Mouse (Mus musculus) kidney, embryonic 16.5 days (tissue): ENCODE measurements around the gene Cdk5rap3. TPM values are rescaled to one million over a fixed set of nuclear protein-coding genes. Genes with fewer than 3 reads are reported as not detected.

Experiments
- ATAC-seq: fragments of 200-750 bp; cut with Nextera tagmentation; 2 replicates; pipeline ENCODE4 v1.8.0; 2017; ENCODE audit warnings: moderate TSS enrichment; ENCODE audit not compliant: low FRiP score, low TSS enrichment
- H3K27ac ChIP-seq: fragments of 300-500 bp; sonication (generic); 2 replicates; pipeline ENCODE4 v1.5.1; 2014; ENCODE audit warnings: low read length
- H3K27me3 ChIP-seq: fragments of 300-500 bp; sonication (generic); 2 replicates; pipeline ENCODE4 v1.6.1; 2014; ENCODE audit warnings: low read length, control low read depth, mixed read lengths; ENCODE audit not compliant: insufficient read depth
- H3K36me3 ChIP-seq: fragments of 300-500 bp; sonication (generic); 2 replicates; pipeline ENCODE4 v1.6.1; 2014; ENCODE audit warnings: low read length, control low read depth, mixed read lengths; ENCODE audit not compliant: insufficient read depth
- H3K4me1 ChIP-seq: fragments of 300-500 bp; sonication (generic); 2 replicates; pipeline ENCODE4 v1.6.1; 2014; ENCODE audit warnings: low read length, control low read depth, mixed read lengths; ENCODE audit not compliant: insufficient read depth
- H3K4me2 ChIP-seq: fragments of 300-500 bp; sonication (generic); replicated peaks from 2 replicates; pipeline ENCODE4 v1.6.1; 2014; ENCODE audit warnings: low read depth, low read length
- H3K4me3 ChIP-seq: fragments of 300-500 bp; sonication (generic); 2 replicates; pipeline ENCODE4 v1.5.1; 2014; ENCODE audit warnings: mild to moderate bottlenecking, low read length
- H3K9ac ChIP-seq: fragments of 300-500 bp; sonication (generic); replicated peaks from 2 replicates; pipeline ENCODE4 v1.6.1; 2014; ENCODE audit warnings: low read length
- H3K9me3 ChIP-seq: fragments of 300-500 bp; sonication (generic); 2 replicates; pipeline ENCODE4 v1.6.1; 2016; ENCODE audit warnings: low read length, control low read depth
- WGBS: fragments of 180-500 bp; shearing (Covaris S2); extraction: QIAGEN DNeasy Blood & Tissue Kit; methylation state at CpG from one replicate; pipeline ENCODE4 v1.1.7; 2014; 5-methylcytosine and 5-hydroxymethylcytosine counted together
- polyA plus RNA-seq: library from polyadenylated mRNA; unstranded; fragments of >200 nt; fragmentation: Nextera tagmentation; extraction: Ambion mirVana; gene quantifications from 2 replicates; pipeline ENCODE4 v1.2.1, GENCODE M21; 2015

Cdk5rap3 gene
- 83.7 and 88.3 TPM in 2 replicates for polyA plus RNA-seq

DNA sequence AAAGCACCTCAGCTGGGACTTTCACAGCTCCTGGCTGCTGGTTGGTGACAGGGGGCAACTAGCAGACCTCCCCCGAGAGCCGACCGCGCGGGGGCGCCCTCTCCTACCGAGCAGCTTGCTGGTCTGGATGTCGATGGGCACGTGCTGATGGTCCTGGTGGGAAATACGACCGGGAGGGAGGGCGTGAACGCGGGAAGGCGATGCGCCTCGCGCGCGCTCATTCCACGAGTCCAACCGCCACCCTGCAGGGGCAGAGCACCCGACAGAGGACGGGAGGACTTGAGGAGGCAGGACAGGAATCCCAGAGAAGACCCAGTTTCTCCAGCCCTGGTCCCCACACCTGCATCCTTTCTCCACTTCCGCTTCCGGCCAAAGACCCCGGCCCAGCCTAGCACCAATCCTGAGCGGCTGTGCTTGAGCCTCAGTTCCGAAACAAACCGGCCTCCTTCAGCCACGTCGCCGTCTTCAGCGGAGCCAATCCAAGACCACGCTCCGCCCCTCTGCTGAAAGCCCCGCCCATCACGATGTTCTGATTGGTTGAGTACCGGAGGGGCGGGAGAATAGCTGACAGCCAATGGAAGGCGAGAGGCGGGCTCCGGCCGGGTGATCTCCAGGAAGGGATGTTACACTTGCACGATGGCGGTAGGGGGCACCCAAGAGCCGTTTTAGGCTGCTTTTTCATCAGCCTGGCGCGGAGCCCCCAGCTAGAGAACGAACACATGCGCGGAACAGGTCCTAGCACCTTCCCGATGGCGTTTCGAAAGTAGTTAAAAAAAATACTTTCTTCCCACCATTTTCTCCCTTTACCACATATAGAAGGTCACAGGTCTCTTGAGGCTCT lies at the start of gene Cdk5rap3:
Gene Cdk5rap3, minus strand, starts transcription at position 453 of the 841 bp plus-strand sequence.
- no peaks in the 10 kb centered on the region for H3K9me3 ChIP-seq
- 0 out of 2 replicates have a peak, but pooled peaks cover 6% of the 10 kb centered on the region for H3K36me3 ChIP-seq
- peak; percentile 97 for ATAC-seq
- H3K4me3 ChIP-seq: peak within 1 kb of the TSS; percentile 86
- H3K9ac ChIP-seq: peak within 1 kb of the TSS; percentile 87
- no peaks in the 10 kb centered on the region for H3K27me3 ChIP-seq
- H3K4me1 ChIP-seq: peaks cover 8% of the 10 kb centered on the region
- peak within 1 kb of the TSS; percentile 84 for H3K27ac ChIP-seq
- WGBS: under 1% methylated on average over 54 of the region's 55 CpGs
- H3K4me2 ChIP-seq: peak within 1 kb of the TSS; percentile 91

DNA sequence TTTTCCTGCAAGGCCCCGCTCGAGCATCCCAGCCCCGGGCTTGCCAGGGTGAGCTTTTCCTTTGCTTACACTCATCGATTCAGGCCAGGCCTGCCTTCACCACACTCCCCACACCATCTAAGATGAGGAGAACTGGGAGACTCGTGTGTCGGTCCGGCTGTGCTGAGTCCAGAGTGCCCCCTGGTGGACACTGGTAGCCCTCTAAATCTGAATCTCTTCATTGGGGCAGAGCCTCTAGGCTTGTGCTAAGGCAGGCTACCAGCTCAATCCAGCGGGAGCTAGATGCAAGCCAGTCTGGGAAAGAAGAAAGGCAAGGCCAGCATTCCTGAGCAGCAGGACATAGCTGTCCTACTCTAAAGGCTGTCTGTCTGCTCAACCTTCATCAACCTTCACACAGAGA lies 47.3 kb upstream of the Cdk5rap3 start:
- H3K27me3 ChIP-seq: no peaks in the 10 kb centered on the region
- peaks cover 17% of the 10 kb centered on the region for H3K4me1 ChIP-seq
- peaks cover 31% of the 10 kb centered on the region for H3K36me3 ChIP-seq
- no peak overlapping the region for H3K27ac ChIP-seq
- H3K4me3 ChIP-seq: no peak overlapping the region
- ATAC-seq: peak; percentile 85
- WGBS: 15% methylated on average over 8 of the region's 8 CpGs
- H3K9ac ChIP-seq: no peak overlapping the region
- H3K4me2 ChIP-seq: no peak overlapping the region
- H3K9me3 ChIP-seq: no peaks in the 10 kb centered on the region

DNA sequence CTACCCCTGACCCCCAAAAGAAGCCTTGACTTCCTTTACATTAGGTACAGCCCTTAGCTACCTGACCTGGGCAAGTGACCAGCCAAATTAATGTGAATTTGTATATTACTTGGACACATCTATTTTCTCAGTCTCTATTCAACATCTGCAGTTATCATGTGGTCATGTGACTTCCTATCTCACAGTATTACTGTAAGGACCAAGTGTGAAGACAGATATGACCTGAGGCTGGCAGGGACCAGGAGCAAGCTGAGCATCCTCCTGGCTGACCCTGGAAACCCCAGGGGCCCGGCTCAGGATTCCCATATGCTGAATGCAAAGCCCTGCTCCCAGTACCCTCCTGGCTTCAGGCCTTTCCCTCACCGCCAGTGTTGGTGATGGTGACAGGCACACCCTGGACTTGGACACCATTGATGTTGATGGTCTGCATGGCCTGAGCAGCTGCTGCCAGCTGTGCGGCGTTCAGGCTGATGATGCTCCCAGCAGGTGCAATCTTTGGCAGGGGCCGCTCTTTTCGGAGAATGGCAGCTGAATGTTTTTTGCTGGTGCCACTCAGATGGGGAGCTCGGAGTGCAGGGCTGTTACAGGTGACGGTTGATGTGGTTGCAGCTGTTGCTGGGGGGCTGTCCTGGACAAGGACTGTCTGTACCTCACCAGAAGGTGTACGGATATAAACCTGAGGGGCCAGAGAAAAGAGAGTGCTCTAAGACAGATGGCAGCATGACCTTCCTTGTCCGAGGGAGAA lies 40.9 kb upstream of the Cdk5rap3 start:
- no peak for ATAC-seq

DNA sequence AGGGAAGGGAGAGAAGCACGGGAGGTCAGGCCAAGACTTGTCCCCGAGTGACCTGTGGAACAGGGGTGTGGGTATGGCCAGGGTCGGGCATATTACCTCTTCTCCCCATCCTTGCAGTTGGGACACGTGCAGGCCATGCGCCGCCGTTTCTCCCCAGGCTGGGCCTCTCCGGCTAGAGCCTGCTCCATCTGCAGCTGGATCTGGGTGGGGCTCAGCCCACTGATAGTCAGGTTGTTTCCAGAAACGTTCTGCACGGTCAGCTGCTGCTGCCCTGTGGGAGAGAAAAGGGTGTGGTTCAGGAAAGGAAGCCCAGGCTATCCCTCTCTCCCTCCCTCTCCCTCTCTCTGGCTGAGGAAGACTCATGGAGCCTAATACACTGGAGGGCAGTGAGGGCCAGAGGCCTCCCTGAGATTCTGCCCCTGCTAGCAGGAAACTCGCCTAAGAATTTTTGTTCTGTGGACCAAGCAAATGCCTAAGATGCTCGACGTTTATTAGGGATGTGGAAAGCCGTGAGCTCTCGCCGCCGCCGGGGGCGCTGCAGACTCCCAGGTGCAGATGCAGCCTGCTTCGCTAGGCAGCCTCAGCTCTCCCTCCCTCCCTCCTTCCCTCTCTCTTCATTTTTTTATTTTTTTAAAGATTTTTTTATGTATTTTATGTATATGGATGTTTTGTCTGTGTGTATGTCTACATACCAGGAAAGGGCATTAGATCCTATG lies 39.9 kb upstream of the Cdk5rap3 start:
- ATAC-seq: 0 out of 2 replicates have a peak, but pooled peaks have one; percentile 33
- H3K4me1 ChIP-seq: no peaks in the 10 kb centered on the region
- no peak overlapping the region for H3K4me3 ChIP-seq
- no peaks in the 10 kb centered on the region for H3K27me3 ChIP-seq
- no peak overlapping the region for H3K4me2 ChIP-seq
- WGBS: 62% methylated on average over 20 of the region's 20 CpGs
- H3K27ac ChIP-seq: no peak overlapping the region
- H3K36me3 ChIP-seq: peaks cover 71% of the 10 kb centered on the region
- no peak overlapping the region for H3K9ac ChIP-seq
- no peaks in the 10 kb centered on the region for H3K9me3 ChIP-seq

More for the DNA sequence above, 40.9 kb upstream of the Cdk5rap3 start:
- H3K4me2 ChIP-seq: no peak overlapping the region
- no peak overlapping the region for H3K9ac ChIP-seq
- H3K4me1 ChIP-seq: no peaks in the 10 kb centered on the region
- no peaks in the 10 kb centered on the region for H3K27me3 ChIP-seq
- no peaks in the 10 kb centered on the region for H3K9me3 ChIP-seq
- 93% methylated on average over 10 of the region's 10 CpGs for WGBS
- H3K4me3 ChIP-seq: no peak overlapping the region
- H3K36me3 ChIP-seq: peaks cover 69% of the 10 kb centered on the region
- no peak overlapping the region for H3K27ac ChIP-seq

DNA sequence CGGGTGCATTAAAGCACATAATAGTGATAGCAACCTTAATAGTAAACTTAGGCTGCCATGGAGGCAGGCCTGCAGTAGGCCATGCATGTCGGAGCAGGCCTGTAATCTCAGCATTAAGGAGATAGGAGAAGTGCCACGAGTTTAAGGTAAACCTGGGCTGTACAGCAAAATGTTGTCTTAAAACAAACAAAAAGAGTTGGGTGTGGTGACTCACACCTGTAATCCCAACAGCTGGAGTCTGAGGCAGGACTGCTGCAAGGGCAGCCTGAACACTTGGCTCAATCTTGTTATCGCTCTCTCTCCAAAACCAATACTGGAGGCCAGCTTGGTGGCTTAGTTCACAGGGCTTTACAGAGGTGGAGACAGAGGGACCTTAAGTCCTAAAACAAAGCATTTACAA lies 38.8 kb upstream of the Cdk5rap3 start:
- H3K36me3 ChIP-seq: peaks cover 70% of the 10 kb centered on the region
- no peak overlapping the region for H3K9ac ChIP-seq
- no peak for ATAC-seq
- no peaks in the 10 kb centered on the region for H3K9me3 ChIP-seq
- no peak overlapping the region for H3K27ac ChIP-seq
- no peaks in the 10 kb centered on the region for H3K27me3 ChIP-seq
- 93% methylated on average over 4 of the region's 4 CpGs for WGBS
- H3K4me3 ChIP-seq: no peak overlapping the region
- no peak overlapping the region for H3K4me2 ChIP-seq
- no peaks in the 10 kb centered on the region for H3K4me1 ChIP-seq

DNA sequence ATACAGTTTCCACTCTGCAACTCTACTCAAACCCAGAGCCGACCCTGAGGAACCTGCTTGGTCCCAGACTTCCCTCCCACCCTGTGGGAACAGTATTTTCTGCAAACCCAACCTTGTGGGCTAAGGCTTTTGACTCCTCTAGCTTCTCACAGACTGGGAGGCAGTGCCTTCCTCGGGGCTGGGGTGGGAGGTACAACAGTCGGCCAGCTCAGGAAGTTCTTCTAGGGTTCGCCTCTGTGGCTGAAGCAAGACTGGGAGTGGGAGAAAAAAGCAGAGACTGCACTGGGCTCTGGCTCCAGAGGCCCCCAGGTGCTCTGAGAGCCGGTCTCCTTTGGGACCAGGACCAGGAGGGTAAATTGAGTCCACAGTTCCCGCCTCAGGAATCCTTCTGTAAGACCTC lies 36.6 kb upstream of the Cdk5rap3 start:
- Histone ChIP-seq H3K36me3 (peaks cover 65% of the 10 kb centered on the region), H3K27ac (no peak overlapping the region), H3K4me2 (no peak overlapping the region), H3K4me3 (no peak overlapping the region), H3K9ac (no peak overlapping the region), H3K27me3 (no peaks in the 10 kb centered on the region), H3K4me1 (no peaks in the 10 kb centered on the region), H3K9me3 (no peaks in the 10 kb centered on the region)
- WGBS: 74% methylated on average over 6 of the region's 6 CpGs
- no peak for ATAC-seq

DNA sequence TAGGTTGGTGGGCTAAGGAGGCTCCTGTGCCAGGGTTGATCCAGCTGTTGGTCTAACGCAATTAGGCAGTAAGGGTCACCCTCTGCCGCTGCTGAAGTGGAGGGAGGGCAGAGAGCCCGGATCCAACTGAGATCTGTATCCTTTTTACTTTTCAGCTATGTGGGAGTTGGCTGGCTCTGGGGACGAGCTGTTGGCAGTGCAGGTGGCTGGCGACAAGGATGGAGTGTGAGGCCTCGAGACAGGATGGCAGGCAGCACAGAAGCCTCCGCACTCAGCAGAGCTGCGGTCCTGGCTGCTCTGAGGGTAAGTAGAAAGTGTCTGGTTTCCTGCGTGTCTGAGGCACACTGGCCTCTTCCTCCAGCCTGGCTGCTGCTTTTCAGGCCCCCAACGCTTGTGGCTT lies 36.1 kb upstream of the Cdk5rap3 start:
- WGBS: 72% methylated on average over 10 of the region's 10 CpGs
- ATAC-seq: no peak

GRCm38 (mm10) chr11:96950767-96951166 lies 34.5 kb upstream of the Cdk5rap3 start:
- Histone ChIP-seq H3K27me3 (no peaks in the 10 kb centered on the region), H3K9ac (no peak overlapping the region), H3K4me1 (no peaks in the 10 kb centered on the region), H3K36me3 (peaks cover 49% of the 10 kb centered on the region), H3K9me3 (no peaks in the 10 kb centered on the region), H3K4me3 (no peak overlapping the region), H3K27ac (no peak overlapping the region), H3K4me2 (no peak overlapping the region)
- 95% methylated on average over 3 of the region's 3 CpGs for WGBS
- ATAC-seq: no peak

More for the DNA sequence above, 36.1 kb upstream of the Cdk5rap3 start:
- Histone ChIP-seq H3K9me3 (no peaks in the 10 kb centered on the region), H3K9ac (no peak overlapping the region), H3K4me2 (no peak overlapping the region), H3K27ac (0 out of 2 replicates have a peak overlapping the region, but pooled peaks have one; percentile 18), H3K4me3 (no peak overlapping the region), H3K27me3 (no peaks in the 10 kb centered on the region), H3K4me1 (no peaks in the 10 kb centered on the region), H3K36me3 (peaks cover 65% of the 10 kb centered on the region)

- WGBS: 89% methylated on average over 4 of the region's 4 CpGs
- Histone ChIP-seq H3K4me3 (no peak overlapping the region), H3K9ac (no peak overlapping the region), H3K4me2 (no peak overlapping the region), H3K27ac (no peak overlapping the region), H3K36me3 (peaks cover 27% of the 10 kb centered on the region), H3K9me3 (no peaks in the 10 kb centered on the region), H3K27me3 (no peaks in the 10 kb centered on the region), H3K4me1 (peaks cover 9% of the 10 kb centered on the region)
- no peak for ATAC-seq
Observed at GRCm38 (mm10) chr11:96947849-96948248, 31.6 kb upstream of the Cdk5rap3 start.
